Mouse (Mus musculus): ENCODE measurements at regions not wholly inside any gene's neighbourhood (a gene's known extent, or its start where the extent isn't known, plus 50 kb on each side); places are given as distances from the start of the nearest gene placed in this dataset.

DNA sequence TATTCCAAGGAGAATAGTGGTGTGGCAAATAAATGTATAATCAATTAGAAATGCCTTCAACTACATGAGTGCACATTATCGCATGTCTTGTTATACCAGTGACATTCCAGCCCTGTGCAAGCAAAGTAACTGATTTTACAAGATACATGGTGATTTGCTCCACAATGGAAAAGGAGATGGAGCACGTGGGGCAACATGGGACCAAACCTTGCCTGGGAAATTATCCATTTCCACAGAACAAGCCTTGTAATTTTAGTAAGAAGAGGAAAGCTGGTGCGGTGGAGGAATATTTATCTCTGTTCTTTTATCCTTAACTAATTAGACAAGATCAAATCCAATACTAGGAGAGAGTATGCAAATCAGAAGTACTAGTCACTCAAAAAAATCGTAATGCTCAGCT is 222.5 kb upstream of the Gbe1 start:
- H3K27ac ChIP-seq (ENCODE audit: insufficient read depth, low read length), result no peak overlapping the region
- no peaks in the 10 kb centered on the region for H3K4me1 ChIP-seq (ENCODE audit: control insufficient read depth, insufficient read depth, low read length)
- TF ChIP-seq POLR2A (IDR thresholded peaks at IDR 0.05; ENCODE audit: extremely low read depth, insufficient read depth, low read length) (no peak), CTCF (IDR thresholded peaks at IDR 0.05; ENCODE audit: extremely low read depth, insufficient read depth, low read length) (no peak)
- H3K4me3 ChIP-seq (ENCODE audit: insufficient read depth, low read length), result no peak overlapping the region

DNA sequence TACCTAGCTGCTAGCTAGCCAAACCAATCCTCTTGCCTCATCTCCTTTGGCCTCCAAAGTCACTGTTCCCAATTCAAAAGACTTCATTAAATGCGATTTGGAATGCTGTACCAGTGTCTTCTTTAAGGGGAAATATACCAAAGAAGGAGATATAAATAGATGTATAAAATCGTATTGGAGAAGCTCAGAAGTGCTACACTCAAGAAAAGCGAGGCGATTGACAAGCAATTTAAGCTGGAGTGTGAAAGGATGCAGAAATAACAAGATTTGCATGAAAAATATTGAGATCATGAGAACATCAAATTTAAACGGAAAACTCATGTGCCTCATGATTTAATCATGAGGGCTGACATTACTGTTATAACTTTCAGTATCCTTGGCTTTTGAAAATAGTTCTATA is 221.8 kb upstream of the Gbe1 start:
- TF ChIP-seq CTCF (IDR thresholded peaks at IDR 0.05; ENCODE audit: extremely low read depth, insufficient read depth, low read length) (no peak), POLR2A (IDR thresholded peaks at IDR 0.05; ENCODE audit: extremely low read depth, insufficient read depth, low read length) (no peak)
- H3K27ac ChIP-seq (ENCODE audit: insufficient read depth, low read length), result no peak overlapping the region
- no peak overlapping the region for H3K4me3 ChIP-seq (ENCODE audit: insufficient read depth, low read length)
- no peaks in the 10 kb centered on the region for H3K4me1 ChIP-seq (ENCODE audit: control insufficient read depth, insufficient read depth, low read length)

DNA sequence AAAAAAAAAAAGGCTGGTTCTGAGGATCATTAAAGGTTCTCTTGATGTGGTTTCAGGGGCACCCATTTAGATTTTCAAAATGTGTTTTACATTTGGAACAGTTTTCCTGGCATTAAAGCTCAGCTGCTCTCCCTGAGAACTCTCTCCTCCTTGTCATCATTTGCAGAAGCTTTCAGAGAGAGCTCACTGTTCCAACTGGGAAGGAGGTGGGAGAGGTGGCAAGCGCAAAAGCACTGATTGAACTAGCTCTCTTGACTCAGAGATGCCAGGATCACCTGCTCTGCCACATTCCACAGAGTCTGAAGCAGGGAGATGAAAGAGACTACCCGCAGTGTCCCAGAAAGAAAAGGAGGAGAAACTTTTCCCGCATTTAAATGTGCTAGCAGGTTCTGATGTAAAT is 220.5 kb upstream of the Gbe1 start:
- Histone ChIP-seq H3K27ac (ENCODE audit: insufficient read depth, low read length) (no peak overlapping the region), H3K4me1 (ENCODE audit: control insufficient read depth, insufficient read depth, low read length) (no peaks in the 10 kb centered on the region), H3K4me3 (ENCODE audit: insufficient read depth, low read length) (no peak overlapping the region)
- no peak for TF ChIP-seq POLR2A (IDR thresholded peaks at IDR 0.05; ENCODE audit: extremely low read depth, insufficient read depth, low read length)
- no peak for TF ChIP-seq CTCF (IDR thresholded peaks at IDR 0.05; ENCODE audit: extremely low read depth, insufficient read depth, low read length)

DNA sequence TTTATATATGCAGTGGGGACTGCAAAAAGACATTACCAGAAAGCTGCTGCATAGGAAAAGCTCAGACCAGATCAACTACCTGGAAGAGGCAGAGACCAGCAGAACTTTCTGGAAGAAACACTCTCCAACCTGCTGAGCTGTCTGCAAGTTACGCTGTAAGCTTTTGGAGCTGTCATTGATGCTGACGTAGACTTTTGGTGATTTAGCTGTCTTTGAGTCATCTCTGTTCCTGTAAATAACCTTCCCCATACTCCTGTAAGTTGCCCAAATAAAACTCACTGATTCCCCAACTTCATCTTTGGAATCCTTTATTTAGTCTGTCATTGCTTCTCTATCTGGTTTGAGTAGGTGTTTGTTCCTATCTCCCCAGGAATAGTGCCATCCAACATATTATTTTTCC is 218.5 kb upstream of the Gbe1 start:
- no peak for TF ChIP-seq CTCF (IDR thresholded peaks at IDR 0.05; ENCODE audit: extremely low read depth, insufficient read depth, low read length)
- no peak for TF ChIP-seq POLR2A (IDR thresholded peaks at IDR 0.05; ENCODE audit: extremely low read depth, insufficient read depth, low read length)
- Histone ChIP-seq H3K4me3 (ENCODE audit: insufficient read depth, low read length) (no peak overlapping the region), H3K4me1 (ENCODE audit: control insufficient read depth, insufficient read depth, low read length) (no peaks in the 10 kb centered on the region), H3K27ac (ENCODE audit: insufficient read depth, low read length) (no peak overlapping the region)

DNA sequence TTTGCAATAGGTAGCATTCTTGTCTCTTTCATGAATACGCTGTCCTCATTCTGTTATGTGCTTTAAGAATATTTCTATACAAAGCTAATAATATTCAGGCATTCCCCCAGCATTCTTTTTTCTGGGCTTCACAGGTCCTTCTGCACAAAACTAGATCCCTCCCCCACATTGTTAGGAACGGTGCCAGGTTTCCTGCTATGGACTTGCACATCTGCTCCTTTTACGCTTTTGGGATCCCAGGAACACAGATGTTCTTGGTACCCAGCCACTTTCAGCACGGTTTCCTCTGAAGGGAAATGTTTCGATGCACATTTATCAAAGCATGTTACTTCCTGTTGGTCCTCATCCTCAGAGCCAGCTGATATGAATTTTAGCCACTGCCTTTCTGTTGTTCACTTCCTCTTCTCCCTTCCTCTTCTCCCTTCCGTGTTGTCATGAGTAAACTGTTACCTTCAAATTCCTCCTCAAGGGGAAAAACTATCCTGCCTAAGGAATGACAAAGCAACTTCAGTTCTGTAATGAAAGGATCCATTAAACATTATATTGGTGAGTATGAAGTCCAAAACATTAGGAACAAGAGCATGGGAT is 209.9 kb upstream of the Gbe1 start:
- H3K4me3 ChIP-seq (ENCODE audit: insufficient read depth, low read length), result no peak overlapping the region
- no peak overlapping the region for H3K27ac ChIP-seq (ENCODE audit: insufficient read depth, low read length)
- TF ChIP-seq POLR2A (IDR thresholded peaks at IDR 0.05; ENCODE audit: extremely low read depth, insufficient read depth, low read length), result no peak
- no peak for TF ChIP-seq CTCF (IDR thresholded peaks at IDR 0.05; ENCODE audit: extremely low read depth, insufficient read depth, low read length)
- H3K4me1 ChIP-seq (ENCODE audit: control insufficient read depth, insufficient read depth, low read length), result no peaks in the 10 kb centered on the region

GRCm38 (mm10) chr16:70141466-70141865 is 172.3 kb upstream of the Gbe1 start:
- no peak for TF ChIP-seq CTCF (IDR thresholded peaks at IDR 0.05; ENCODE audit: extremely low read depth, insufficient read depth, low read length)
- Histone ChIP-seq H3K4me3 (ENCODE audit: insufficient read depth, low read length) (no peak overlapping the region), H3K4me1 (ENCODE audit: control insufficient read depth, insufficient read depth, low read length) (no peaks in the 10 kb centered on the region), H3K27ac (ENCODE audit: insufficient read depth, low read length) (no peak overlapping the region)

DNA sequence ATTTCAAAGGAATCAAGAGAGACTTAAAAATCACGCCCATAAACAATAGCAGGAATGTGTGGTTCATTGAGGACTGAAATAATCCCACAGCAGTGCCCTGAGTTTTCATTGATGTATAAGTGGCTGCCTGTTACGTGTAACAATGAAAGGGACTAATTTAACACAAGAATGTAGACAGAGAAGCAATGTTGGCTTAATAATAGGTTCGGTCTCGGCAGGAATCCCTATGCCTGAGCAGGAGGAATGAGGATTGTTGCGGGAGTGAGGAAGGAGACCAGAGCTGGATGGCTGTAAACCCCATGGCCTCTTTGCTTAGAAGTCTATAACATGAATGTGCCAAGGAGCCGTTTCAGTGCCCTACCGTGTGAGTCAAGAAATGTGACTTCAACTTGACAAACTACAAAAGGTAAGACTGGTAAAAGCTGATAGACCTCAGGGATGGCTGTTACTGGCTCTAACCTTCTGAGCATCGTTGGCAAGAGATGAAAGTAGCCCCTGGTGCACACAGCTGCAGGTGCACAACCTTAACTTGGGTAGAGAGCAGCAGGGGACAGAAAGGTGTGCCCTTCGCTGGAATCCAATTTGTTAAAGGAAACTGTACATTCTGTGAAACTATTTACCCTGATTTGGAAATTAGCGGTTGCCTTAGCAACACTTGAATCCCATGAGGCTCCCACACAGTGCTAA is 165.9 kb upstream of the Gbe1 start:
- TF ChIP-seq POLR2A (IDR thresholded peaks at IDR 0.05; ENCODE audit: extremely low read depth, insufficient read depth, low read length) (no peak), CTCF (IDR thresholded peaks at IDR 0.05; ENCODE audit: extremely low read depth, insufficient read depth, low read length) (no peak)
- H3K4me3 ChIP-seq (ENCODE audit: insufficient read depth, low read length), result no peak overlapping the region
- no peak overlapping the region for H3K27ac ChIP-seq (ENCODE audit: insufficient read depth, low read length)
- peaks cover 2% of the 10 kb centered on the region; the same call in 1 of the 2 replicates for H3K4me1 ChIP-seq (ENCODE audit: control insufficient read depth, insufficient read depth, low read length)

- Histone ChIP-seq H3K4me3 (ENCODE audit: insufficient read depth, low read length) (no peak overlapping the region), H3K27ac (ENCODE audit: insufficient read depth, low read length) (no peak overlapping the region), H3K4me1 (ENCODE audit: control insufficient read depth, insufficient read depth, low read length) (no peaks in the 10 kb centered on the region)
- TF ChIP-seq CTCF (IDR thresholded peaks at IDR 0.05; ENCODE audit: extremely low read depth, insufficient read depth, low read length) (no peak), POLR2A (IDR thresholded peaks at IDR 0.05; ENCODE audit: extremely low read depth, insufficient read depth, low read length) (no peak)
Measured at GRCm38 (mm10) chr16:70154587-70154986, 159.2 kb upstream of the Gbe1 start.

DNA sequence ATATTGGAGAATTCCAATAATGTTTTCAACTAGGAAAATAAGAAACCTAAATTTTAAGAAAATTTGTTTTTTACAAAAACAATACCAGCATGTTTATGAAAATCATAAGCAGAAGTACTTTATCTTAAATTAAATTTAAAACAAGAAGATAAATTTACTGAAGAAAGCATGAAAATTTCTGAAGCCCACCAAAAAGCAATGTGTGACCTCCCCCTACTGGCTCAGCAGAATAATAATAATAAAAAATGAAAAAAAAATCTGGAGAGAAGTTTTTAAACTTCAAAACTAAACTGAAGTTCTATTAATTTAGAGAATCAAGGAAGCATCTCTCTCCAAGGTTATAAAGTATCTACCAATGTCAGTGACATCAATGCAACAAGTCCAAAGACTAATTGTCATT is 153.2 kb upstream of the Gbe1 start:
- Histone ChIP-seq H3K4me1 (ENCODE audit: control insufficient read depth, insufficient read depth, low read length) (no peaks in the 10 kb centered on the region), H3K27ac (ENCODE audit: insufficient read depth, low read length) (no peak overlapping the region), H3K4me3 (ENCODE audit: insufficient read depth, low read length) (no peak overlapping the region)
- no peak for TF ChIP-seq CTCF (IDR thresholded peaks at IDR 0.05; ENCODE audit: extremely low read depth, insufficient read depth, low read length)
- TF ChIP-seq POLR2A (IDR thresholded peaks at IDR 0.05; ENCODE audit: extremely low read depth, insufficient read depth, low read length), result no peak

DNA sequence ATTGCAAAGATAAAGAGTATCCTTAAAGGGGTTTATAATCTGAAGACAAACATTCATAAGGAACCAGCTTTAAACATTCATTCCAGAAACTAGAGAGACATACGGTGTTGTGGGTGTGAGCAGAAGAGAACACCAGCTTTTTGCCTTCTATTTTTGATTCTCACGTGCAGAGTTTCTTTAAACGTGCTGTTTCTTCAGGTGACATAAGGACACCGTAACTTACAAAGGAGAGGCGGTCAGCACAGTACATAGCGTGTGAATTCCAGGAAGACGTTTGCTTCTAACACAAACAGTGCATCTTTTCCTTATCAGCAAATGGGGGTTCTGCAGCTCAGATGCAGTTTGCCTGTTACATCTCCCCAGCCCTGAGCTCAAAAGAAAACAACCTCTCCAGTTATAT is 138.6 kb upstream of the Gbe1 start:
- Histone ChIP-seq H3K4me3 (ENCODE audit: insufficient read depth, low read length) (no peak overlapping the region), H3K27ac (ENCODE audit: insufficient read depth, low read length) (peak overlapping the region; percentile 9; the same call in 1 of the 2 replicates), H3K4me1 (ENCODE audit: control insufficient read depth, insufficient read depth, low read length) (no peaks in the 10 kb centered on the region; the same call in 1 of the 2 replicates)
- TF ChIP-seq POLR2A (IDR thresholded peaks at IDR 0.05; ENCODE audit: extremely low read depth, insufficient read depth, low read length) (no peak), CTCF (IDR thresholded peaks at IDR 0.05; ENCODE audit: extremely low read depth, insufficient read depth, low read length) (no peak)

All from cortical plate, adult 2 months (tissue).